Mouse (Mus musculus): ENCODE data around the gene Eif2b5.

- TF ChIP-seq POLR2A (IDR thresholded peaks at IDR 0.05; ENCODE audit: borderline replicate concordance, control insufficient read depth, low read depth, low read length) (no peak), CTCF (IDR thresholded peaks at IDR 0.05; ENCODE audit: control insufficient read depth, insufficient read depth, low read length) (no peak)
These were observed 12.7 kb downstream of the Eif2b5 start for GRCm38 (mm10) chr16:20511277-20511847.
